In genomic region chr11:17257443-17257842, GRCm38 (mm10) we compare ENCODE assay signal across 8 mouse cellular contexts. TPM values are rescaled to one million over a fixed set of nuclear protein-coding genes. Genes with fewer than 3 reads are reported as not detected.
DNase-seq lines count a peak whose midpoint lies in the region; ATAC-seq and TF ChIP-seq lines count a peak whose summit lies in the region.

Gene C1d (plus strand): TSS chr11:17257579.

- TF ChIP-seq POLR2A in limb, embryonic 14.5 days (IDR thresholded peaks at IDR 0.05; ENCODE audit: borderline replicate concordance, extremely low read depth, insufficient read depth, insufficient read length): peak; percentile 57; the same call in 1 of the 2 replicates

- no peaks in the 10 kb centered on the region for H3K9me3 ChIP-seq in embryonic facial prominence, embryonic 14.5 days (ENCODE audit: control insufficient read depth, low read length)
- no peaks in the 10 kb centered on the region for H3K9me3 ChIP-seq in limb, embryonic 14.5 days (ENCODE audit: control insufficient read depth, low read length)
- H3K9me3 ChIP-seq in midbrain, postnatal 0 days (ENCODE audit: low read length): no peaks in the 10 kb centered on the region

- WGBS in embryonic facial prominence, embryonic 14.5 days: 0% methylated on average over 31 of the region's 33 CpGs
- WGBS in limb, embryonic 14.5 days: 1% methylated on average over 33 of the region's 33 CpGs
- WGBS in midbrain, postnatal 0 days: under 1% methylated on average over 33 of the region's 33 CpGs

- peak within 1 kb of the TSS; percentile 76 for H3K4me2 ChIP-seq in embryonic facial prominence, embryonic 14.5 days (ENCODE audit: low read depth, low read length)
- H3K4me2 ChIP-seq in limb, embryonic 14.5 days (replicated peaks; ENCODE audit: low read depth, low read length, severe bottlenecking): peak within 1 kb of the TSS; percentile 54
- peak within 1 kb of the TSS; percentile 58 for H3K4me2 ChIP-seq in midbrain, postnatal 0 days (ENCODE audit: low read depth, low read length, poor library complexity, severe bottlenecking)

- DNase-seq in 3T3-L1 (ENCODE audit: low read depth, low spot score): peak; percentile 97
- DNase-seq in adrenal gland, postnatal 4 days (ENCODE audit: low spot score in 2 of 2): peak; percentile 83 to 89
- peak; percentile 97 for DNase-seq in embryonic facial prominence, embryonic 14.5 days (ENCODE audit: low spot score)
- peak; percentile 92 for DNase-seq in heart, adult 8-10 months (ENCODE audit: low spot score)
- peak; percentile 94 for DNase-seq in kidney, adult 9 months
- peak; percentile 96 for DNase-seq in limb, embryonic 14.5 days (ENCODE audit: low spot score)
- DNase-seq in midbrain, postnatal 0 days (ENCODE audit: low spot score): peak; percentile 98
- DNase-seq in spleen, postnatal 14 days (ENCODE audit: low spot score in 2 of 2): peak; percentile 89 to 96

- TF ChIP-seq CTCF in midbrain, postnatal 0 days (IDR thresholded peaks at IDR 0.05): no peak

- peak within 1 kb of the TSS; percentile 94 for H3K9ac ChIP-seq in embryonic facial prominence, embryonic 14.5 days (ENCODE audit: low read depth, low read length)
- peak within 1 kb of the TSS; percentile 95 for H3K9ac ChIP-seq in limb, embryonic 14.5 days (ENCODE audit: low read depth, low read length, severe bottlenecking)
- H3K9ac ChIP-seq in midbrain, postnatal 0 days (replicated peaks; ENCODE audit: low read length, poor library complexity, severe bottlenecking): peak within 1 kb of the TSS; percentile 84

- H3K27me3 ChIP-seq in embryonic facial prominence, embryonic 14.5 days (replicated peaks; ENCODE audit: control insufficient read depth, insufficient read depth, low read length): no peaks in the 10 kb centered on the region
- H3K27me3 ChIP-seq in limb, embryonic 14.5 days (ENCODE audit: control insufficient read depth, insufficient read depth, low read length): no peaks in the 10 kb centered on the region
- H3K27me3 ChIP-seq in midbrain, postnatal 0 days (ENCODE audit: insufficient read depth, low read length): no peaks in the 10 kb centered on the region

- H3K27ac ChIP-seq in embryonic facial prominence, embryonic 14.5 days (replicated peaks; ENCODE audit: low read depth, low read length): peak within 1 kb of the TSS; percentile 89
- H3K27ac ChIP-seq in limb, embryonic 14.5 days (replicated peaks; ENCODE audit: low read depth, low read length): peak within 1 kb of the TSS; percentile 93
- peak within 1 kb of the TSS; percentile 91 for H3K27ac ChIP-seq in midbrain, postnatal 0 days (ENCODE audit: low read depth, low read length)

- H3K4me1 ChIP-seq in embryonic facial prominence, embryonic 14.5 days (ENCODE audit: control insufficient read depth, insufficient read depth, low read length): peaks cover 8% of the 10 kb centered on the region; the same call in 1 of the 2 replicates
- H3K4me1 ChIP-seq in limb, embryonic 14.5 days (ENCODE audit: control insufficient read depth, insufficient read depth, low read length): peaks cover 2% of the 10 kb centered on the region
- H3K4me1 ChIP-seq in midbrain, postnatal 0 days (ENCODE audit: insufficient read depth, low read length): peaks cover 6% of the 10 kb centered on the region; the same call in 1 of the 2 replicates

- H3K4me3 ChIP-seq in embryonic facial prominence, embryonic 14.5 days (ENCODE audit: low read depth, low read length): peak within 1 kb of the TSS; percentile 90
- peak within 1 kb of the TSS; percentile 91 for H3K4me3 ChIP-seq in limb, embryonic 14.5 days (replicated peaks; ENCODE audit: low read length)
- peak within 1 kb of the TSS; percentile 85 for H3K4me3 ChIP-seq in midbrain, postnatal 0 days (ENCODE audit: low read depth, low read length)

- peak; percentile 91 for ATAC-seq in embryonic facial prominence, embryonic 14.5 days (ENCODE audit: low read depth)
- peak; percentile 89 for ATAC-seq in limb, embryonic 14.5 days (ENCODE audit: low FRiP score, low read depth)
- ATAC-seq in midbrain, postnatal 0 days (ENCODE audit: low FRiP score): peak; percentile 96

- H3K36me3 ChIP-seq in embryonic facial prominence, embryonic 14.5 days (ENCODE audit: control insufficient read depth, insufficient read depth, low read length): no peaks in the 10 kb centered on the region
- no peaks in the 10 kb centered on the region for H3K36me3 ChIP-seq in limb, embryonic 14.5 days (ENCODE audit: control insufficient read depth, insufficient read depth, low read length)
- H3K36me3 ChIP-seq in midbrain, postnatal 0 days (ENCODE audit: insufficient read depth, low read length): no peaks in the 10 kb centered on the region

RNA-seq across cellular contexts. Expression of gene C1d, which starts in this region (rescaled TPM):
- 10 to 100 TPM; 68.4 to 71.9 TPM for total RNA-seq in adrenal gland, postnatal 4 days (2021)
- 105 and 112 TPM in 2 replicates for polyA plus RNA-seq in embryonic facial prominence, embryonic 14.5 days (2014; fragmentation: Nextera tagmentation; extraction: Ambion mirVana)
- total RNA-seq in heart, adult 8-10 months (2022): 10 to 100 TPM; 32.9 to 38.0 (median 36.5) TPM
- polyA plus RNA-seq in limb, embryonic 14.5 days (2012; rRNA removed): 32.2 and 72.5 TPM in 2 replicates
- 110 and 114 TPM in 2 replicates for polyA plus RNA-seq in limb, embryonic 14.5 days (2014; fragmentation: Nextera tagmentation; extraction: Ambion mirVana)
- total RNA-seq in midbrain, postnatal 0 days (2014; rRNA removed): 59.0 and 63.8 TPM in 2 replicates
- 188 and 207 TPM in 2 replicates for polyA plus RNA-seq in midbrain, postnatal 0 days (2015; fragmentation: Nextera tagmentation; extraction: Ambion mirVana)

Comparison
In these comparisons a context has a peak if more than half of its experiments do, and no peak if none do; other contexts are left out.
1. Peak in every context shown above with its lines: DNase-seq, ATAC-seq, H3K4me3 ChIP-seq and H3K27ac ChIP-seq.